Mouse (Mus musculus) CH12.LX (cell line): Measurements from ENCODE around the gene Tectb. TPM values are rescaled to one million over a fixed set of nuclear protein-coding genes. Genes with fewer than 3 reads are reported as not detected.
"Not testable (repeated sequence)": the region's sequence is repeated elsewhere in the genome, so short reads cannot be mapped to it uniquely, and the experiment has no call there.

Experiments used
- DNase-seq: peaks from one replicate; pipeline ENCODE4 v3.0.0-alpha.2; 2013; ENCODE audit errors: extremely low read depth
- H3K27ac ChIP-seq: 2 replicates; pipeline ENCODE4 v1.5.1; 2012; ENCODE audit warnings: low read depth, mild to moderate bottlenecking, control low read depth, moderate library complexity; ENCODE audit not compliant: insufficient read depth
- H3K27me3 ChIP-seq: replicated peaks from 2 replicates; pipeline ENCODE3; 2012; ENCODE audit warnings: inconsistent platforms
- H3K36me3 ChIP-seq, 2 experiments: replicated peaks in 1 of 2; 2 replicates each; pipeline versions ENCODE3 to v1.6.1; 2012; ENCODE audit warnings: inconsistent platforms in 1 of 2, low read length in 1 of 2, mild to moderate bottlenecking in 1 of 2, mixed read lengths in 1 of 2, moderate library complexity in 1 of 2; ENCODE audit not compliant: control insufficient read depth in 1 of 2, insufficient read depth in 1 of 2
- H3K4me1 ChIP-seq, 2 experiments: 2 replicates each; pipeline ENCODE4 v1.6.1; 2012; ENCODE audit warnings: inconsistent platforms in 1 of 2, moderate library complexity in 1 of 2; ENCODE audit not compliant: insufficient read depth in 2 of 2, control insufficient read depth in 1 of 2
- H3K4me2 ChIP-seq: 2 replicates; pipeline ENCODE4 v1.6.1; 2012; ENCODE audit warnings: low read depth, mild to moderate bottlenecking, control low read depth; ENCODE audit not compliant: poor library complexity, insufficient read depth, severe bottlenecking
- H3K4me3 ChIP-seq, 3 experiments: fragments of 150-350 bp in 1 of 3; sonication (generic) in 1 of 3; replicated peaks in 1 of 3; 2 replicates each; pipeline versions ENCODE3 to v1.5.1; 2011 to 2012; ENCODE audit warnings: low read depth in 2 of 3, low read length in 2 of 3, mild to moderate bottlenecking in 2 of 3, moderate library complexity in 2 of 3, control low read depth in 1 of 3, improper control_type of control experiment in 1 of 3, inconsistent platforms in 1 of 3, mixed read lengths in 1 of 3; ENCODE audit not compliant: poor library complexity in 1 of 3
- H3K79me2 ChIP-seq: replicated peaks from 2 replicates; pipeline ENCODE4 v1.6.1; 2012; ENCODE audit warnings: mild to moderate bottlenecking, moderate library complexity; ENCODE audit not compliant: control insufficient read depth, poor library complexity, insufficient read depth, severe bottlenecking; ENCODE audit errors: extremely low read depth
- H3K9ac ChIP-seq: 2 replicates; pipeline ENCODE4 v1.6.1; 2012; ENCODE audit warnings: low read depth, mild to moderate bottlenecking, control low read depth, moderate library complexity; ENCODE audit not compliant: insufficient read depth
- H3K9me3 ChIP-seq: replicated peaks from 2 replicates; pipeline ENCODE3; 2012; ENCODE audit warnings: low read length, inconsistent platforms, mixed read lengths
- CHD2 ChIP-seq: IDR thresholded peaks from 2 replicates; pipeline ENCODE4 v1.6.1; 2011; ENCODE audit warnings: low read length, improper control_type of control experiment
- CTCF ChIP-seq, 2 experiments: IDR thresholded peaks in 1 of 2; conservative IDR thresholded peaks in 1 of 2; 2 replicates each; pipeline ENCODE4 v1.5.1; 2011 to 2012; ENCODE audit warnings: low read depth in 2 of 2, low read length in 2 of 2, improper control_type of control experiment in 1 of 2, inconsistent platforms in 1 of 2, mild to moderate bottlenecking in 1 of 2, moderate library complexity in 1 of 2
- HCFC1 ChIP-seq: IDR thresholded peaks from 2 replicates; pipeline ENCODE4 v1.6.1; 2012; ENCODE audit warnings: low read depth, mild to moderate bottlenecking, inconsistent platforms, low read length, improper control_type of control experiment
- IRF4 ChIP-seq: IDR thresholded peaks from 2 replicates; pipeline ENCODE4 v1.6.1; 2014; ENCODE audit warnings: low read depth, mild to moderate bottlenecking, inconsistent platforms, low read length, improper control_type of control experiment
- MAX ChIP-seq: IDR thresholded peaks from 2 replicates; pipeline ENCODE4 v1.6.1; 2011; ENCODE audit warnings: low read length, improper control_type of control experiment
- NRF1 ChIP-seq: IDR thresholded peaks from 2 replicates; pipeline ENCODE4 v1.6.1; 2014; ENCODE audit warnings: low read depth, mild to moderate bottlenecking, inconsistent platforms, low read length, improper control_type of control experiment, moderate library complexity
- POLR2AphosphoS2 ChIP-seq: IDR thresholded peaks from 2 replicates; pipeline ENCODE4 v1.6.1; 2011; ENCODE audit warnings: low read depth, low read length, improper control_type of control experiment
- SMC3 ChIP-seq: IDR thresholded peaks from 2 replicates; pipeline ENCODE4 v1.6.1; 2011; ENCODE audit warnings: low read depth, low read length, improper control_type of control experiment
- UBTF ChIP-seq: IDR thresholded peaks from 2 replicates; pipeline ENCODE4 v1.6.1; 2012; ENCODE audit warnings: low read depth, mild to moderate bottlenecking, inconsistent platforms, low read length, improper control_type of control experiment, moderate library complexity
- USF2 ChIP-seq: conservative IDR thresholded peaks from 2 replicates; pipeline ENCODE4 v1.6.1; 2011; ENCODE audit warnings: low read depth, low read length, improper control_type of control experiment
- dilution Hi-C: fragments of 300-500 bp; cut with MboI; formaldehyde crosslinking; loops from 2 replicates; pipeline ENCODE4 v1.14.3; 2020; ENCODE audit warnings: low sequenced_read_pairs; ENCODE audit not compliant: extremely low pct_unique_long_range_greater_than_20kb, extremely low pct_ligation_motif_present
- in situ Hi-C: fragments of 300-500 bp; cut with MboI; formaldehyde crosslinking; loops from 3 replicates; pipeline ENCODE4 v1.14.3; 2019; ENCODE audit warnings: low sequenced_read_pairs, low pct_ligation_motif_present, low pct_unique_long_range_greater_than_20kb, mixed read lengths
- polyA plus RNA-seq: library from polyadenylated mRNA; unstranded; fragments of >175 nt; gene quantifications from 2 replicates; pipeline ENCODE4 v1.2.1, GENCODE M21; 2012; ENCODE audit warnings: low read depth; ENCODE audit not compliant: insufficient read length
- total RNA-seq, 2 experiments: library from RNA; depleted of rRNA; stranded (reverse); fragments of 300-350 nt in 1 of 2; fragments of >200 nt in 1 of 2; gene quantifications; 2 replicates each; pipeline ENCODE4 v1.2.3; 2012 to 2014

Gene Tectb
- total and polyA plus RNA-seq, 3 experiments: not detected

- no peaks in the 10 kb centered on the region for H3K36me3 ChIP-seq
- peaks cover 0 to 23% of the 10 kb centered on the region in 2 experiments; a peak in 2 of 4 replicates for H3K4me1 ChIP-seq
- in situ Hi-C loops: no loop called here
- no peak overlapping the region for H3K27ac ChIP-seq
- no peak for DNase-seq
- no peak for TF ChIP-seq MAX
- H3K4me2 ChIP-seq: no peak overlapping the region
- dilution Hi-C loops: no loop called here
- no peak overlapping the region for H3K4me3 ChIP-seq
- no peaks in the 10 kb centered on the region for H3K27me3 ChIP-seq
- no peaks in the 10 kb centered on the region for H3K79me2 ChIP-seq
- peaks cover 3% of the 10 kb centered on the region for H3K9me3 ChIP-seq
- H3K9ac ChIP-seq: no peak overlapping the region
Measured at GRCm38 (mm10) chr19:55147568-55147967, 33.0 kb upstream of the Tectb start.

- Histone ChIP-seq H3K9ac (no peak overlapping the region), H3K4me1 (peaks cover 0 to 23% of the 10 kb centered on the region in 2 experiments; a peak in 2 of 4 replicates), H3K27me3 (no peaks in the 10 kb centered on the region), H3K79me2 (no peaks in the 10 kb centered on the region), H3K4me2 (no peak overlapping the region), H3K36me3 (no peaks in the 10 kb centered on the region), H3K9me3 (peaks cover 3% of the 10 kb centered on the region), H3K27ac (no peak overlapping the region), H3K4me3 (no peak overlapping the region)
- TF ChIP-seq IRF4 (no peak), SMC3 (no peak), POLR2AphosphoS2 (no peak), NRF1 (no peak), HCFC1 (no peak), UBTF (no peak), CHD2 (no peak), CTCF (conservative IDR thresholded peaks at IDR 0.05 in 1 of 2, IDR thresholded peaks at IDR 0.05 in 1 of 2; ENCODE audit: low read depth in 2 of 2, low read length in 2 of 2) (no peak)
- dilution Hi-C loops (no loop called here), in situ Hi-C loops (no loop called here)
- DNase-seq: no peak
Measured at GRCm38 (mm10) chr19:55148109-55148508, 32.4 kb upstream of the Tectb start.

GRCm38 (mm10) chr19:55149646-55150045 is 30.9 kb upstream of the Tectb start:
- DNase-seq: no peak
- no peaks in the 10 kb centered on the region for H3K27me3 ChIP-seq
- no peak overlapping the region for H3K9ac ChIP-seq
- H3K4me2 ChIP-seq: no peak overlapping the region
- dilution Hi-C loops: no loop called here
- in situ Hi-C loops: no loop called here
- no peak overlapping the region for H3K4me3 ChIP-seq
- no peaks in the 10 kb centered on the region for H3K36me3 ChIP-seq
- TF ChIP-seq USF2: no peak
- H3K9me3 ChIP-seq: peaks cover 3% of the 10 kb centered on the region
- H3K79me2 ChIP-seq: no peaks in the 10 kb centered on the region
- H3K4me1 ChIP-seq: peaks cover 0 to 23% of the 10 kb centered on the region in 2 experiments; a peak in 2 of 4 replicates
- no peak overlapping the region for H3K27ac ChIP-seq

- H3K79me2 ChIP-seq, H3K27ac ChIP-seq, dilution Hi-C loops, H3K4me3 ChIP-seq, H3K9ac ChIP-seq, H3K4me1 ChIP-seq, in situ Hi-C loops, H3K27me3 ChIP-seq, H3K4me2 ChIP-seq, H3K36me3 ChIP-seq, DNase-seq, H3K9me3 ChIP-seq: not testable (repeated sequence)
Measured at GRCm38 (mm10) chr19:55152274-55152673, 28.3 kb upstream of the Tectb start.
